Mouse (Mus musculus) macrophage (primary cell): ENCODE measurements around the gene Tmem135. TPM values are rescaled to one million over a fixed set of nuclear protein-coding genes. Genes with fewer than 3 reads are reported as not detected.

Source experiments
- H3K27ac ChIP-seq: fragments of 350-480 bp; formaldehyde crosslinking; 2 replicates; pipeline ENCODE4 v1.9.0; 2021
- H3K36me3 ChIP-seq: fragments of 350-480 bp; formaldehyde crosslinking; 2 replicates; pipeline ENCODE4 v1.9.0; 2021; ENCODE audit errors: inconsistent target
- H3K4me3 ChIP-seq: fragments of 350-480 bp; formaldehyde crosslinking; 2 replicates; pipeline ENCODE4 v1.9.0; 2021; ENCODE audit errors: inconsistent target
- H3K79me2 ChIP-seq: fragments of 350-480 bp; formaldehyde crosslinking; 2 replicates; pipeline ENCODE4 v1.9.0; 2021; ENCODE audit errors: inconsistent target
- WGBS: methylation state at CpG from one replicate; pipeline ENCODE4 v1.1.7; 2026; ENCODE audit warnings: inconsistent platforms; ENCODE audit not compliant: missing documents; 5-methylcytosine and 5-hydroxymethylcytosine counted together
- polyA plus RNA-seq: library from polyadenylated mRNA; stranded (reverse); fragments of 250-400 nt; gene quantifications from 3 replicates; pipeline ENCODE4 v1.2.4, GENCODE M21; 2018; ENCODE audit warnings: inconsistent platforms

Gene Tmem135
- polyA plus RNA-seq, 1 experiment from 2014 or later = 30.4 TPM

DNA sequence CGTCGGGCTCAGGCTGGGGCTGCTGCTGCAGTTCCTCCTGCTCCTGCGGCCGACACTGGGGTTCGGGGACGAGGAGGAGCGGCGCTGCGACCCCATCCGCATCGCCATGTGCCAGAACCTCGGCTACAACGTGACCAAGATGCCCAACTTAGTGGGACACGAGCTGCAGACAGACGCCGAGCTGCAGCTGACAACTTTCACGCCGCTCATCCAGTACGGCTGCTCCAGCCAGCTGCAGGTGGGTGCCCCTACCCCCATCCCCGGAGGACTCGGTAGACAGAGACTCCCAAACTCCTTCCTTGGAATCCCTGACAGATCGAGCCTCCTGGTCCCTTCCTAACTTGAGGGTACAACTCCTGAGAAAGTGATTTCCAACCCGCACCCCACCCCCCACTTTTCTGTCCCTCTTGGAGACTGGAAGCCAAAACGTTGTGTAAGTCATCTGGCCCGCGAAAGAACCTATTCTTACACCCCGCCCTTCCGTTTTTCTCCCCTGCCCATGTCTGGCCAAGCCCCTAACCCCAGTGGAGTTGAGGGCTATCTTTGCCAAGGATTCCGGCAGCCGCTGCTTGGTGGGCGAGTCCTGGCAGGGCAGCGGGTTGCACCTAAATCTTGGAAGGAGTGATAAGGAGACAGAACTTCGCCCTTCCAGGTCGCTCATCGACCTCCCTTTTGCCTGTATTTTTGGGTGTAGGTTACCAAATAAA, 865 bp upstream of the Tmem135 start:
- WGBS = 6% methylated on average over 35 of the region's 35 CpGs
- no peaks in the 10 kb centered on the region for H3K36me3 ChIP-seq
- no peak overlapping the region for H3K27ac ChIP-seq
- no peaks in the 10 kb centered on the region for H3K79me2 ChIP-seq
- peak overlapping the region; percentile 11; the same call in 1 of the 2 replicates for H3K4me3 ChIP-seq

DNA sequence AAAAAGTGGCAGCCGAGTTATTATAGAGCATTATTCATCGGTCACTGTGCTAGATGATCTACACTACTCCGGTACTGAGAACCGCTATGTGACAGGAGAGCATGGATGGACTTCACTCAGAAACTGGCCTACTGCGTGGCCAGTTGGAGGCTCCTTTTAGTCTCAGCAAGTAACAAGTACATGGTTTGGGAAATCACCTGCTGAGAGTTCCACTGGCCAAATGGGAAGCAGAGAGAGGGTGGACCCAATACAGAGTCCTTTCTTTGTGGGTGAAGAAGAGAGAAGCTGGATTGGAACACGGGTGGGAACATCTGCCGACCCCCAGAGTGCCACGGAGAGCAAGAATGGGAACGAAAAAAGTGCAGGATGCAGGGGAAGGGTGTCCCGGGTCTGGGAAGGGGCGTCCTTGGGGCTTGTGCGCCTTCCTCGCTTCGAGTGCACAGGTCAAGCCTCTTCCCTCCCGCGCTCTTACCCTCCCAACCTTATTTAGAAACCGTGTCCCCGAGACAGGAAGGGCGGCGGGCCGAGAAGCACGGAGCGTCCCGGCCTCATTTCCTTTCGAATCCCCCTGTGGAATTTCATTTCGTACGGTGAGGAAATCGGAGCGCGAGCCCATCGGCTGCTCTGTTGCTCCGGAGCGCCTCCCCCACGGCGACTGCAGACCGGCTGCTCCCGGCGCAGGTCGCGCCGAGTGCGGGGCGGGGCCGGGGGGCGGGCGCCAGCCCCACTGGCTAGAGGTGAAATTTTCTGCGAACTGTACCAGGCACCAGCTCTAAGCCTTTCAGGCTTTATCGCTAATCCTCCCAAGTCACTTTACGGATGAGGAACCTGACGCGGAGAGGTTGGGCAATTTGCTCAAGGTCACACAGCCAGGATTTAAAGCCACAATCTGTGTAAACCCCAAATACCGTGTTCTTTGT, 709 bp downstream of the Tmem135 start:
- no peak overlapping the region for H3K27ac ChIP-seq
- no peaks in the 10 kb centered on the region for H3K36me3 ChIP-seq
- WGBS = 11% methylated on average over 47 of the region's 52 CpGs
- peak overlapping the region; percentile 45 for H3K4me3 ChIP-seq
- H3K79me2 ChIP-seq = no peaks in the 10 kb centered on the region

DNA sequence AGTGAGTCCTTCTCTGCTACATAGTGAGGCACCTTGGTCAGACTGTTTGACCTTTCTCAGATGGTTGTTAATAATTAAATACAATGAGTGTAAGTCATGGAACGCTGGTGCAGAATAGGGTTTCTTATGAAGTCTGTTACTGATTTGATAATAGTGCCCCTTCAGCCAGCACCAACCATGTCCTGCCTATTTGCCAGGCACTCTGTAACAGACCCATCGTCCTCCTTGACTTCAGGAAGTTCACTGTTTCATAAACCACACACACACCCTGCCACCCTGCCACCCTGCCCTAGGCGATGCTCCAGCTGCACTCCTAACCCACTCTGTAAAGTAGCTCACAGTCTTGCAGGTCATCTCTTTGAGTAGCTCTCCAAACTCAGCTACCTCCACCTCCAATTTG, 2.1 kb downstream of the Tmem135 start:
- 45% methylated on average over 3 of the region's 3 CpGs for WGBS
- Histone ChIP-seq H3K36me3 (no peaks in the 10 kb centered on the region), H3K4me3 (no peak overlapping the region), H3K27ac (no peak overlapping the region), H3K79me2 (no peaks in the 10 kb centered on the region)

DNA sequence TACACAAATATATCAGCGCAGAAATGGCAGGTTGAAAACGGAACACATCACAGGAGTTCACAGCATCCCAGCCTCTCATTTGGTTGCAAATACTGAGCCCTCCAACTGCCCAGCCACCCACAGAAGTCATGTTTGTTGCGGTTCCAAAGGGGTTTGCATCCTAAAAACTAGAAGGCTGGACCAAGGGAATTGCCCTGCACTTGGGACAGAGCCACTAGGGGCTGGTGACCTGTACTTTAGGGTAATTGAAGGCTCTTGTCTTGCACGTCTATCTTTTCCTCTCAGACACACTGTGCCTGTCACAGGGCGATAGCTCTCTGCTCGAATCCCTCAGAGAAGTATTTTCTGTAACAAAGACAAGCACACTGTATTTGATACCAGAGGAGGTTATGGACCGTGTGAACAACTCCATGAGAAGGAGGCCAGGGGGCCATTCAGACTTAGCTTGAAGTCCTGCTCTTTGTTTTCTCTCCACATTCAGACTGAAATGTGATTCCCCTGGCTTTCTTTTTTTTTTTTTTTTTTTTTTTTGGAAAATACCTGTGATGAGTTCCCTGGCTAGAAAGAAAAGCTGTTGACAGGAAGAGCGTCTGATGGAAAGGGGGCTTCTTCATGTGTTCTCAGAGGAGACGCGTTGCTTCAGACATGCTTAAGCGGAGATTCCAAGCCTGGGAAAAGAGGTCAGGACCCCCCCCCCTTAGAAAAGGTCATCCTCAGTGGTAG, 2.7 kb downstream of the Tmem135 start:
- Histone ChIP-seq H3K36me3 (no peaks in the 10 kb centered on the region), H3K27ac (no peak overlapping the region), H3K79me2 (no peaks in the 10 kb centered on the region), H3K4me3 (no peak overlapping the region)
- 96% methylated on average over 11 of the region's 11 CpGs for WGBS

DNA sequence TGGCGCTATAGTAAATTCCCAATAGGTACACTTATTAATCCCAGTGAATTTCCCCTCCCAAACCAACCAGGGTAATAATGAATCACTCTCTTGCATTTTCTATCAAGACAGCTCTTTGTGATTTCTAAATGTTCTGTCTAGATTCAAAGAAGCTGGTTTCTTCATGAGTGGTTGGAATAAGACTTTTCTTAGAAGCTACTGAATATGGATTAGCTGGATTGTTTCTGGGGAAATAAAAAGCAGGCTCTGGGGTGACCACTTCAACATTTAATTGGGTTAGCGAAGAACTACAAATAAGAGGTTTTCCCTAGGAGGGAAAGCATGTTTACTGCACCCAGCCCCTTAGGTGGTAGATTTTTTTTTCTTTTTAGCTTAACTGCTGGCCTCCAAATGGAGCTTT, 3.3 kb downstream of the Tmem135 start:
- Histone ChIP-seq H3K36me3 (no peaks in the 10 kb centered on the region), H3K4me3 (no peak overlapping the region), H3K27ac (no peak overlapping the region), H3K79me2 (no peaks in the 10 kb centered on the region)
- WGBS = 91% methylated on average over 2 of the region's 2 CpGs

DNA sequence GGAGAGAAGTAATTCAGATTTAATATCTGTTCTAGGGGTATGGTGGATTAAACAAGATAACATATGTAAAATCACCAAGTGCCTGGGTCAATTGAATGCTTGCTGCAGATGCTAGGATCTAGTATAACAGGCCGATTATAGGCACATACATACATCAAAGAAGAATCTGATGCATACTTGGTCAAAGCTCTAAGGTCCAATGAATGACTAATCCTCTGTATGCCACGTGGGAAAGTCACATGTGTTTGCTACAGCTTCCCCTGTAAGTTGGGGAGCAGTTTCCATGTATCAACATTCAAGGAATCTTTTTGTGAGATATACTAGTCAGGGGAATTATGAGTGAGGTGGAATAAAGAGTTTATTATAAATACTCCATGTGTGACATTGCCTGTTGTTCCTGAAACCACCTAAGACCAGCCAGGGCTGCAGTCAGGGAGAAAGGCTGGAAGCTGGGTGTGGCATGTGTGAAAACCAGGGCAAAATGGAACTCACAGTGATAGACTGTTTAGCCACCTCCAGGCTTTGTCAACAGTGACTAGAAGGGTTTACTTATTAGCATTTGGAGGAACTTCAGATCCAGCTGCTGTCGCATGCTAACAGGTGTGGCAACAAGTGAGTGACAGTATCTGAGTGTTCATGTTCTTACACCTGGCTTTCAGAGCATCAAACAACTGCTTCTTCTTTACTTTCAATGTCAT, 6.0 kb downstream of the Tmem135 start:
- 93% methylated on average over 3 of the region's 3 CpGs for WGBS
- H3K4me3 ChIP-seq = no peak overlapping the region

DNA sequence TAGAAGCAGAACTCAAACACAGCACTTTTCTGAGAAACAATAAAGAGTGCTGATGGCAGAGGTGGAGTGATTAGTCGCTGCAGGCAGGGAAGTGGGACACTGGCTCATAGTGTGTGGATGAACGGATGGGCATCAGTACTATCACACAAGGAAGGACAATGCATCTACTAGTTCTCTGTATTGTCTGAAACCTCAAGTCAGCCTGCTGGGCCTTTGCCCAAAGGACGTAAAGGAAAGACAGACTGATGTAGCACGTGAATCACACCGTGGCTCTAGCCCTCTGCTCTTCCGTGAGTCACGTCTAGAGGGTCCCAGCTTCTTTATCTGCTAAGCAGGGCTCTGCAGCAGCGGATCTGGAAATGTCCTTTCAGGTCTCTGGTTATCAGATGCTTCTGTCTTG, 7.6 kb downstream of the Tmem135 start:
- no peak overlapping the region for H3K4me3 ChIP-seq
- H3K36me3 ChIP-seq = no peaks in the 10 kb centered on the region
- H3K79me2 ChIP-seq = no peaks in the 10 kb centered on the region
- WGBS = 90% methylated on average over 8 of the region's 8 CpGs
- no peak overlapping the region for H3K27ac ChIP-seq

More for the DNA sequence above, 6.0 kb downstream of the Tmem135 start:
- H3K36me3 ChIP-seq = no peaks in the 10 kb centered on the region
- no peak overlapping the region for H3K27ac ChIP-seq
- H3K79me2 ChIP-seq = no peaks in the 10 kb centered on the region

DNA sequence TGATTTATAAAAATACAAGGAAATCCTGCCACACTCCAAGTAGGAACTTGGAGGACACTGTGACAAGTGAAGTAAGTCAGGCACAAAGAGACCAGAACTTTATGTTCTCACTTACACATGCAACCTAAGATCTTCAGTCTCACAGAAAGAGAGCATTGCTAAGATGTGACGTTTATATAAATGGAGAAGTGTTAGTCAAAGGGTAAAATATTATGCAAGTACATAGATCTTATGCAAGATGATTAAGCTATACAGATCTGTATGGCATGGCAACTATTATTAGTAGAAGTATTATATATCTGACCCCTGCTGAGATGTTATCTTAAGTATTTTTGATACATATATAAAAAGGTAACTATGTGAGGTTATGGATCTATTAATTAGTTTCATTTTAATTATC, 8.6 kb downstream of the Tmem135 start:
- 0% methylated on average over 1 of the region's 1 CpGs for WGBS
- Histone ChIP-seq H3K79me2 (no peaks in the 10 kb centered on the region), H3K27ac (no peak overlapping the region), H3K36me3 (no peaks in the 10 kb centered on the region), H3K4me3 (no peak overlapping the region)

DNA sequence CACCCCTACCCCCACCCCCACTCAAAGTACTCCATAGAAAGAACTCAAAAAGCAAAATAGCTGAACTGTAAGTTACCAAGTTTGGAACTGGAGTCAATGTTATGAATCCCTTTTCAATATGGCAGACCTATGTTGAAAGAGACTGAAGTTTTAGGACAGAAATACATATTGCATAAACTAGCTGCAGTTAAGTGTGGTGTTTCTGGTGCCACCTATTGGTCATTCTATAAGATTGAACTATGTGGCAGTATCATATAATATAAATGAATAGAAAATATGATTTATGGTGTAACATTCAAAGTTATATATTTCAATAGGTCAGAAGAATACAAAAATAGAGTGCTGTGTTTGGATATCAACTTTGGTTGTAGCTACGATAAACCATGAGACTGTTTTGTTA, 11.2 kb downstream of the Tmem135 start:
- 88% methylated on average over 1 of the region's 1 CpGs for WGBS
- Histone ChIP-seq H3K79me2 (no peaks in the 10 kb centered on the region), H3K36me3 (no peaks in the 10 kb centered on the region), H3K27ac (no peak overlapping the region), H3K4me3 (no peak overlapping the region)

DNA sequence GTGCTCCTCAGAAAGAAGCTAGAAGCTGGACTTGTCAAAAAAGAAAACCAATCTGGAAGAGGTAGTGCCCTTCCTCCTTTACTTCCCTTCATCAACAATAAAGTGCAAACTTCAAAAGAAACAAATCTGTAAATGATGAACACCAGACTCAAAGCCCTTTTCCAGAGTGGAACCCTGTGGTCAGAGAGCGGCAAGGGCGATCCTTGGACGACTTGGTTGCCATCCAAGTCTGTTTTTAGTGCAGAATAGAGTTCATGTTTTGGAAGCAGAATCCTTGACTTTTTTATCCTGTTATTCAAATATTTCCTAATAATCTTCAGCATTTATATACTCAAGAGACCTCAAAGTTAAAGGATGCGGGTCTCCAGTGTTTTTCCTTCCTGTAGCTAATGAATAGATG, 11.6 kb downstream of the Tmem135 start:
- no peaks in the 10 kb centered on the region for H3K36me3 ChIP-seq
- WGBS = 90% methylated on average over 4 of the region's 4 CpGs
- H3K79me2 ChIP-seq = no peaks in the 10 kb centered on the region
- no peak overlapping the region for H3K4me3 ChIP-seq
- no peak overlapping the region for H3K27ac ChIP-seq

DNA sequence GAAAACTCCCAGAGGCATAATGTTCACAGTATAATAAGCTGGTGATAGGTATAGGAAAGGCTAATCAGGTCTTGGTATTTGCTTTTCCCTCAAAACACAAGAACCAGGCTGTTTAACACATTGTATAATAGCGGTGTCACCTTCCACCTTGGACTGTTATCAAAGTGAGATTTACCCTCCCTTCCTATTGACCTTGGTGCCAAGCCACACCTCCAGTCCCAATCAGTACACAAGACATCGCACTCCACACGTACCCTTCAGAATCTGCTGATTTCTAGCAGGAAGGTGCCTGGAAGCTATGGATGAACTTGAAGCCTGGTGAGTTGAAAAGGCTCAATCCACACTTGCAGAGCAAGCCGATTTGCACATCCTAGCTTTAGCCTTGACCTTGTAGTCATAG, 12.2 kb downstream of the Tmem135 start:
- Histone ChIP-seq H3K79me2 (no peaks in the 10 kb centered on the region), H3K27ac (no peak overlapping the region), H3K4me3 (no peak overlapping the region), H3K36me3 (no peaks in the 10 kb centered on the region)
- 96% methylated on average over 4 of the region's 4 CpGs for WGBS

DNA sequence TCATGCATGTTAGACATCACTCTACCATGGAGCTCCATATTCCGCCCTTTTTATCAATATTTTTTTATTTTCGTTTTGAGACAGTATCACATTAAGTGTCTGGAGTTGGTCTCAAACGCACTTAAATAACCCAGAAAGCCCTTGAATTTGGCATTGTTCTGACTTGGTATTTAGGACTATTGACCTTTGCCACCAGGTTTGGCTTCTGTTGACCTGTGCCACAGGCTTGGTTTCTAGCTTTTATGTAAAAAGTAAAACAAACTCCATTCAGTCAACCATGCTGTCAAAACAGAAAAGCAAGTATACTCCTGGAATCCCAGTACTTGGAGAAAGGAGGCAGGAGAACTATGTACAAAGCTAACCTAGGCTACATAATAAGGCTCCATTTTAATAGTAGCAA, 12.7 kb downstream of the Tmem135 start:
- Histone ChIP-seq H3K79me2 (no peaks in the 10 kb centered on the region), H3K36me3 (no peaks in the 10 kb centered on the region), H3K4me3 (no peak overlapping the region), H3K27ac (no peak overlapping the region)
- whole genome bisulfite sequencing = 100% methylated on average over 3 of the region's 3 CpGs

DNA sequence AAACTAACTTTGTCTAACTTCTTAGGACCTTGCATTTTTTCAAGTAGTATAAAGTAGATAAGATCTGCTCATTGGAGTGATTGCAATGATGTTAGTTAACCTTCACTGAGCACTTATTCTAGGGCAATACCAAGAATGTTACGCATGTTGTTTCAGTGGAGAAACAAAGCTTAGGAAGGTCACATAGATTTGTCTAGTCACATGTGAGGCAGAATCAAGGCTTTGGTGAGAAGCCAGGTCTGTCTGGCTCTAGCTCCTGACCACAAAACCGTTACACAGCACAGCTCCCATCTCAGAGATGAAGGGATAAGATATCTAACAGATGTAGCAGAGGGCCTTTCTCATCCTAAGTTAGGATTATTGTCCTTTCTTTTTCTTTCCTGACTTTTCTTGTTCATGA, 13.4 kb downstream of the Tmem135 start:
- WGBS = 52% methylated on average over 2 of the region's 2 CpGs

DNA sequence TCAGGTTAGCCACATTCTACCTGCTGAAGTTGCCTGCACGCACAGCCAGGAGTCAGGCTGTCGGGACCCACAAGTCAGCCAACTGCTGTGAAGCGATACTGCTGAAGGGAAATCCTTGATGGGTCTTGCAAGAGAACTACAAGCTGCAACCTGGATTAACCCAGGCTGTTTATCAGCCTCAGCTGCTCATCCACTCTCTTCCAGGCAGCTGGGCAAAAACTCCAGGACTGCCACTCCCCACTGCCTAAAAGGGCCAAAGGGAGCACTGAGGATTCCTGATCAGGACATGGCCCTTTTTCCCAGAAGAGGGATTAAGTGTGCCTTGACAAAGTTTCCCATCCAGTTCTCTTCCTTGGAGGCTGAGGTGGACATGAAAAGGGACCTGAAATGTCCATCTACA, 15.0 kb downstream of the Tmem135 start:
- H3K36me3 ChIP-seq = no peaks in the 10 kb centered on the region
- no peak overlapping the region for H3K27ac ChIP-seq
- no peaks in the 10 kb centered on the region for H3K79me2 ChIP-seq
- WGBS = 94% methylated on average over 3 of the region's 3 CpGs
- H3K4me3 ChIP-seq = no peak overlapping the region

More for the DNA sequence above, 13.4 kb downstream of the Tmem135 start:
- Histone ChIP-seq H3K36me3 (no peaks in the 10 kb centered on the region), H3K79me2 (no peaks in the 10 kb centered on the region), H3K4me3 (no peak overlapping the region), H3K27ac (no peak overlapping the region)
